Comparison of ENCODE assay signal across 7 mouse cellular contexts in the genomic region with DNA sequence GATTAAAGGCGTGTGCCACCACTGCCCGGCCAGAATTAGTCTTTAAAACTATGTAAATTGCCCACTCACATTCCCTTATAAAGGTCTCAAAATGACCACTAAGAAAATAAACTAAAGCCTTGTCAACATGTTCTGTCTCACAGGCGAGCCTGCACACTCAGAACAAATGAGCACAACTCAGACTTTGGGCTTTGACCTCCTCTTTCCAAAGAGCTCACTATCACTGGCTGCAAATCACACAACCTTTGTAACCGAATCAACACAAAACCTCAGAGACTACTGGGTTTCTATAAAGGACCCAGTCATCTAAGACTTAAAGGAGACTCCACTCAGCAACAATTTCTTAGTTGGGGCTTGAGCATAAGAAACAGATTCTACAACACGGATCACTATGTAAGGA. TPM values are rescaled to one million over a fixed set of nuclear protein-coding genes. Genes with fewer than 3 reads are reported as not detected.
DNase-seq lines count a peak whose midpoint lies in the region; ATAC-seq and TF ChIP-seq lines count a peak whose summit lies in the region.

No protein-coding gene starts in this region.

- H3ac ChIP-seq in C2C12 (ENCODE audit: control insufficient read depth, insufficient read length, low read depth), result no peak overlapping the region

- no peak overlapping the region for H3K27ac ChIP-seq in CH12.LX (ENCODE audit: insufficient read depth, low read depth)
- H3K27ac ChIP-seq in hindbrain, embryonic 10.5 days, result peak overlapping the region; percentile 99; the same call in 1 of the 2 replicates
- peak overlapping the region; percentile 95 for H3K27ac ChIP-seq in liver, embryonic 12.5 days

- no peak for DNase-seq in CH12.LX (ENCODE audit: extremely low read depth)
- no peak for DNase-seq in hindbrain, embryonic 10.5 days (ENCODE audit: low spot score)
- no peak for DNase-seq in adrenal gland, adult 2 months
- no peak for DNase-seq in cerebellum, postnatal 25 days
- no peak for DNase-seq in gastrocnemius, adult 8-10 months (ENCODE audit: low spot score in 2 of 2)

- dilution Hi-C loops in CH12.LX (cut with MboI; ENCODE audit: extremely low pct_ligation_motif_present, extremely low pct_unique_long_range_greater_than_20kb, low sequenced_read_pairs), result no loop called here

- H3K4me1 ChIP-seq in CH12.LX (ENCODE audit: control insufficient read depth in 1 of 2, insufficient read depth in 2 of 2), result peaks cover 28 to 77% of the 10 kb centered on the region in 2 experiments
- peaks cover 48% of the 10 kb centered on the region for H3K4me1 ChIP-seq in hindbrain, embryonic 10.5 days (replicated peaks)
- peaks cover 90% of the 10 kb centered on the region for H3K4me1 ChIP-seq in liver, embryonic 12.5 days

- H3K9me3 ChIP-seq in CH12.LX (replicated peaks; ENCODE audit: low read length), result no peaks in the 10 kb centered on the region
- H3K9me3 ChIP-seq in hindbrain, embryonic 10.5 days, result no peaks in the 10 kb centered on the region
- no peaks in the 10 kb centered on the region for H3K9me3 ChIP-seq in liver, embryonic 12.5 days (replicated peaks)

- peaks cover 98% of the 10 kb centered on the region for H3K79me3 ChIP-seq in C2C12 (ENCODE audit: low read depth)

- in situ Hi-C loops in CH12.LX (cut with MboI; ENCODE audit: low pct_ligation_motif_present, low pct_unique_long_range_greater_than_20kb, low sequenced_read_pairs), result loop anchor here (25.0 kb wide), 1 partner anchor 662 kb away; a partner anchor contains a TSS

- peak overlapping the region; percentile 99 for H3K4me2 ChIP-seq in CH12.LX (ENCODE audit: insufficient read depth, low read depth, poor library complexity, severe bottlenecking)
- H3K4me2 ChIP-seq in liver, embryonic 12.5 days, result peak overlapping the region; percentile 94

- H3K4me3 ChIP-seq in C2C12 (ENCODE audit: insufficient read depth, poor library complexity, severe bottlenecking) (peak overlapping the region; percentile 81), CH12.LX (replicated peaks in 1 of 3; ENCODE audit: low read depth in 2 of 3, low read length in 2 of 3, poor library complexity in 1 of 3) (peak overlapping the region; percentile 63 to 92 (median 79))
- H3K4me3 ChIP-seq in hindbrain, embryonic 10.5 days, result peak overlapping the region; percentile 94
- H3K4me3 ChIP-seq in liver, embryonic 12.5 days, result peak overlapping the region; percentile 72

- no peak for TF ChIP-seq EP300 in CH12.LX (IDR thresholded peaks at IDR 0.05; ENCODE audit: low read length)

- H3K9ac ChIP-seq in CH12.LX (ENCODE audit: insufficient read depth, low read depth), result peak overlapping the region; percentile 99
- peak overlapping the region; percentile 91 for H3K9ac ChIP-seq in liver, embryonic 12.5 days

- no peak for ATAC-seq in liver, embryonic 12.5 days

- WGBS in hindbrain, embryonic 10.5 days, result 82% methylated on average over 5 of the region's 5 CpGs
- 50% methylated on average over 5 of the region's 5 CpGs for WGBS in liver, embryonic 12.5 days (ENCODE audit: insufficient replicate concordance)

- no peak for TF ChIP-seq POLR2A in CH12.LX (IDR thresholded peaks at IDR 0.05; ENCODE audit: low read depth, low read length)

- TF ChIP-seq CTCF in C2C12 (IDR thresholded peaks at IDR 0.05; ENCODE audit: control insufficient read depth, insufficient read depth, insufficient read length), result no peak
- no peak for TF ChIP-seq CTCF in CH12.LX (conservative IDR thresholded peaks at IDR 0.05 in 1 of 2, IDR thresholded peaks at IDR 0.05 in 1 of 2; ENCODE audit: low read depth in 2 of 2, low read length in 2 of 2)

- H3K79me2 ChIP-seq in C2C12 (ENCODE audit: control insufficient read depth, insufficient read depth) (peaks cover 100% of the 10 kb centered on the region), CH12.LX (replicated peaks; ENCODE audit: control insufficient read depth, extremely low read depth, insufficient read depth, poor library complexity, severe bottlenecking) (peaks cover 92% of the 10 kb centered on the region)

- no peaks in the 10 kb centered on the region for H3K27me3 ChIP-seq in C2C12 (ENCODE audit: control insufficient read depth, insufficient read depth, insufficient read length)
- no peaks in the 10 kb centered on the region for H3K27me3 ChIP-seq in CH12.LX (replicated peaks)
- no peaks in the 10 kb centered on the region for H3K27me3 ChIP-seq in hindbrain, embryonic 10.5 days (ENCODE audit: insufficient read depth, poor library complexity, severe bottlenecking)
- no peaks in the 10 kb centered on the region for H3K27me3 ChIP-seq in liver, embryonic 12.5 days (replicated peaks)

- no peak for TF ChIP-seq RAD21 in CH12.LX (IDR thresholded peaks at IDR 0.05; ENCODE audit: low read depth, low read length)

- H3K36me3 ChIP-seq in C2C12 (ENCODE audit: control insufficient read depth, insufficient read depth) (peaks cover 14% of the 10 kb centered on the region), CH12.LX (replicated peaks in 1 of 2; ENCODE audit: control insufficient read depth in 1 of 2, insufficient read depth in 1 of 2, low read length in 1 of 2) (peaks cover 0 to 14% of the 10 kb centered on the region in 2 experiments)
- H3K36me3 ChIP-seq in hindbrain, embryonic 10.5 days, result peaks cover 19% of the 10 kb centered on the region; the same call in 1 of the 2 replicates
- H3K36me3 ChIP-seq in liver, embryonic 12.5 days, result peaks cover 9% of the 10 kb centered on the region

TF ChIP-seq in C2C12, 6 proteins besides CTCF, POLR2A, EP300 and RAD21:
- TF ChIP-seq USF1 (IDR thresholded peaks at IDR 0.05; ENCODE audit: low read depth), result no peak
- TF ChIP-seq CEBPB (IDR thresholded peaks at IDR 0.05; ENCODE audit: low read depth), result no peak
- no peak for TF ChIP-seq FOSL1 (IDR thresholded peaks at IDR 0.05; ENCODE audit: insufficient read depth, low read length, poor library complexity, severe bottlenecking)
- no peak for TF ChIP-seq MYOD1 (IDR thresholded peaks at IDR 0.05; ENCODE audit: control insufficient read depth, insufficient read length, low read depth)

TF ChIP-seq in CH12.LX, 34 proteins besides CTCF, POLR2A, EP300 and RAD21:
- no peak for TF ChIP-seq PAX5 (IDR thresholded peaks at IDR 0.05; ENCODE audit: low read length)

RNA-seq across cellular contexts. Expression of a gene that starts 9.3 kb away (rescaled TPM):
- polyA plus RNA-seq in C2C12 (2012; fragmentation: generic; extraction: Trizol) (11.0 TPM), CH12.LX (2012; ENCODE audit: insufficient read length, low read depth) (25.0 and 25.8 TPM in 2 replicates)
- total RNA-seq in CH12.LX (2012; rRNA removed) (24.9 and 30.0 TPM in 2 replicates), CH12.LX (2014; rRNA removed) (15.5 and 16.4 TPM in 2 replicates)
- polyA plus RNA-seq in hindbrain, embryonic 10.5 days (2016; fragmentation: Nextera tagmentation; extraction: Ambion mirVana), result 31.9 and 33.3 TPM in 2 replicates
- 20.6 and 21.5 TPM in 2 replicates for polyA plus RNA-seq in liver, embryonic 12.5 days (2016; fragmentation: Nextera tagmentation; extraction: Ambion mirVana)
- total RNA-seq in adrenal gland, adult 2 months (2021), result 10 to 100 TPM; 36.6 to 38.6 TPM
- 7.3 and 8.7 TPM in 2 replicates for polyA plus RNA-seq in adrenal gland, adult 2 months (2012; rRNA removed)
- total RNA-seq in gastrocnemius, adult 8-10 months (2022), result 10 to 100 TPM; 13.2 to 17.8 (median 14.6) TPM

RNA-seq across cellular contexts. Expression of a gene that starts 9.5 kb away (rescaled TPM):
- 35.5 TPM for polyA plus RNA-seq in C2C12 (2012; fragmentation: generic; extraction: Trizol)
- 15.6 and 21.7 TPM in 2 replicates for total RNA-seq in CH12.LX (2012; rRNA removed)
- total RNA-seq in CH12.LX (2014; rRNA removed), result 32.1 and 32.5 TPM in 2 replicates
- 44.1 and 45.4 TPM in 2 replicates for polyA plus RNA-seq in CH12.LX (2012; ENCODE audit: insufficient read length, low read depth)
- 50.0 and 50.8 TPM in 2 replicates for polyA plus RNA-seq in hindbrain, embryonic 10.5 days (2016; fragmentation: Nextera tagmentation; extraction: Ambion mirVana)
- polyA plus RNA-seq in liver, embryonic 12.5 days (2016; fragmentation: Nextera tagmentation; extraction: Ambion mirVana), result 102 and 111 TPM in 2 replicates
- 10 to 100 TPM; 58.3 to 61.8 TPM for total RNA-seq in adrenal gland, adult 2 months (2021)
- polyA plus RNA-seq in adrenal gland, adult 2 months (2012; rRNA removed), result 11.3 and 12.2 TPM in 2 replicates
- total RNA-seq in gastrocnemius, adult 8-10 months (2022), result 10 to 100 TPM; 33.7 to 41.1 (median 34.8) TPM

RNA-seq across cellular contexts. Expression of a gene that starts 24.6 kb away (rescaled TPM):
- polyA plus RNA-seq in C2C12 (2012; fragmentation: generic; extraction: Trizol) (0.04 TPM), CH12.LX (2012; ENCODE audit: insufficient read length, low read depth) (23.7 and 26.0 TPM in 2 replicates)
- total RNA-seq in CH12.LX (2012; rRNA removed) (13.4 and 16.2 TPM in 2 replicates), CH12.LX (2014; rRNA removed) (6.5 and 7.2 TPM in 2 replicates)
- 0.25 and 0.54 TPM in 2 replicates for polyA plus RNA-seq in hindbrain, embryonic 10.5 days (2016; fragmentation: Nextera tagmentation; extraction: Ambion mirVana)
- polyA plus RNA-seq in liver, embryonic 12.5 days (2016; fragmentation: Nextera tagmentation; extraction: Ambion mirVana), result 4.3 and 4.9 TPM in 2 replicates
- under 1 TPM; 0.52 TPM for total RNA-seq in adrenal gland, adult 2 months (2021)
- 2.7 and 3.8 TPM in 2 replicates for polyA plus RNA-seq in adrenal gland, adult 2 months (2012; rRNA removed)
- under 1 TPM in 1 of 4 experiments, not detected in 3; 0.25 TPM for total RNA-seq in gastrocnemius, adult 8-10 months (2022)

RNA-seq across cellular contexts. Expression of a gene that starts 57.9 kb away (rescaled TPM):
- polyA plus RNA-seq in C2C12 (2012; fragmentation: generic; extraction: Trizol) (not detected), CH12.LX (2012; ENCODE audit: insufficient read length, low read depth) (not detected in 2 replicates)
- total RNA-seq in CH12.LX (2012; rRNA removed) (not detected in 2 replicates), CH12.LX (2014; rRNA removed) (not detected in 2 replicates)
- 0.14 and 0.30 TPM in 2 replicates for polyA plus RNA-seq in hindbrain, embryonic 10.5 days (2016; fragmentation: Nextera tagmentation; extraction: Ambion mirVana)
- polyA plus RNA-seq in liver, embryonic 12.5 days (2016; fragmentation: Nextera tagmentation; extraction: Ambion mirVana), result 0.08 and 0.26 TPM in 2 replicates
- total RNA-seq in adrenal gland, adult 2 months (2021), result not detected
- polyA plus RNA-seq in adrenal gland, adult 2 months (2012; rRNA removed), result 0.20 TPM in 1 of 2 replicates, not detected in the other
- total RNA-seq in gastrocnemius, adult 8-10 months (2022), result not detected
